Mouse (Mus musculus): ENCODE results near the gene Fxr1.
"Not testable (repeated sequence)": the region's sequence is repeated elsewhere in the genome, so short reads cannot be mapped to it uniquely, and the experiment has no call there.

Gene Fxr1

DNA sequence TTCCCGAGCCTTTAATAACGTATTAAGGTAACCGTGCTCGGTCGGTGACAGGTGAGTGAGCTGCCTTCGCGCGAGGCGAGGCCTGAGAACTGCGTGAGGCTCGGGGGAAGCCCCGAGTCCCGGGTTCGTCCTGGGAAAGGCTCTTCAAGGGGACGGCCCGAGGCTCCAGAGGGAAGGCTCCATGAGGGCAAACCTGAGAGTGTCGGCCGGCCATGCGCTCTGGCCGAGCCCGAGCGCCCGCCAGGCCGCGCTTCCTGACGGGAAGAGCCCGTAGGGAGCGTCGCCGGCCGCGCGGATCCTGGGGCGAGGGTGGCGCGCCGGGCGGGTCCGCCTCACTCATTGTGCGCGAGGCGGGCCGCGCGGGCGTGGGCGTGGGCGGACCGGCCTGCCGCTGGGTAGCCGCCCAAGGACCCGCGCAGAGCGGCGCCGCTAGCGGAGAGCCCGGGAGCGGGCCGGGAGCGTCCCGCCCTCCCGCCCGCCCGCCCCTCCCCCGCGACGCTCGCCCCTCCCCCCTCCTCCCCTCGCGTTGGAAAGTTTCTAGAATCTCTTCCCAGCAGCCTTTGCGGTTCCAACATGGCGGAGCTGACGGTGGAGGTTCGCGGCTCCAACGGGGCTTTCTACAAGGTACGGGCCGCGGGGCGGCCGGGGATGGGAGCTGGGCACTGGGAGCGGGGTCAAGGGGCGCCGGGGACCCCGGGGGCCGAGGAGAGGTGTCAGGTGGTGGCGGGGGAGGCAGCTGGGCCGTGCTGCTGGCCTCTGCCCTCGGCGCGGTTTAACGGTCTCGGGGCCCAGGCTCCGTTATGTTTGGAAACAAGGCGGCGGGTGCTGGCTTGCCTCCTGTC lies at the start of gene Fxr1:
Gene Fxr1, plus strand, starts transcription at position 404 of the 842 bp plus-strand sequence.
- peak; percentile 79 for DNase-seq

DNA sequence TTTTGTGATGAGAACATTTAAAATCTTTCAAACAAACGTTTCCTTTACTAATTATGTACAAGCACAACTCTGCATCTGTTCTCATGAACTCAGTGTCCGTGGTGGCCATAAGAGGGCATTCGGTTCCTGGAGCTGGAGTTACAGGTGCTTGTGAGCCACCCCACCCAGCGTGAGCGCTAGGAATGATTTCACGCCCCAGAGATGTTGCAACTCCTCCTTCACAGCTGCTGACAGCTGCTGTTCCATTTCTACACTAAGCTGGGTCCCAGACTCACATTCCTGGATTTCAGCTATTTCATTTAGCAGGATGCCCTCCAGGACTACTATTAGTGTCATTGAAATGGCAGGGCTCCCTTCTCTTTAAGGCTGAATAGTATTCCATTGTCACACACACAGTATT lies 40.3 kb upstream of the Fxr1 start:
- DNase-seq: no peak

DNA sequence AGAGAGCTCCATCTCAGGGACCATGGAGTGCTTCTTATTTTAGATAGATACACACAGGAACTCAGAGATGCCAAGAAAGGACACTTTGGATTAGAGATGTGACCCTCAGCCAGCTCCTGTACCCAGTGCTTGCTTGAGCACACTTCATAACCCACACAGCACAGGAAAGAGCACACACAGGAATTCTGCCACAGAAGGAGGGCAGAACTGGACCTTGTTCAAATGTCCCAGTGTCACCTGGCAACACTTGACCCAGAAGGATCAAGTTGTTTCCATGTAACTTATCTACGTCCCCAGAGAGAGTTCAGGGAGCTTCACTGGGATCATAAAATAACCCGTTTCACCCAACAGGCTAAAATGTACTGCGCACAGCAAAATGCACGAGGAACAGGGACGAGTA lies 37.0 kb upstream of the Fxr1 start:
- DNase-seq: no peak

DNA sequence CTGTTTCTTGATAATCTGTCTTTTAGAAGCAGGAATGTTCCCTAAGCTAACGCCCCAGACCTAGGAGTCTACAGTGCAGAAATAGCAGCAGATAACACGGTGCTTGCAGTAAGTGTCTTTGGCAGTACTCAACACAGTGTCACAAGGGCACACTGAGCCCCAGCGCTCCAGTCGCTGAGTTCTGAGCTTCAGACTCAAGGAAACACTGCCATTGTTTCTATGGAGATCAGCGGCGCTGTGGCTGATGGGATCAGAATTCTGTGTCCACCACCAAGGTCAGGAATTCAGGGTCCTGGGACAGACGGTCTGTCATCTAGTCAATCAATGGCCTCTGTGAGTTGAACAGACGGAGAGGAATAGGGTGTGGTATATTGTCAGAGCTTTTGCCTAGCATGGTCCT lies 30.4 kb upstream of the Fxr1 start:
- no peak for DNase-seq

DNA sequence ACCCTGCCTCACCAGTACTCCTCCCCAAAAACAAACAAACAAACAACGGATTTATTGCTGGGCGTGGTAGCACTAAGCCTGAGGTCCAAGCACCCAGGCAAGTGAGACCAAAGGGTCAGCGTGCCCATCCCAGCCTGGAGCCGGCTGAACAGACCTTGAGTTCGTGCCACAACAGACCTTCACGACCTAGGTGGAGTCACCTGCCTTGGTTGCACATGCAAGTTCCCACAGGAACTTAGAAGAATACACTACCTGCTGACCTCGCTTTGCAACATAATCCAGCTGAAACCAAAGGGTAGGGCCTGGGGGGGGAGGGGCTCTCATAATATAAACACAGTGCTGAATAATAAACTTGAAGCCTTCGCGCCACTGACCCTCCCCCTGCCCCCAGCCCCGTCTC lies 29.3 kb upstream of the Fxr1 start:
- no peak for DNase-seq

DNA sequence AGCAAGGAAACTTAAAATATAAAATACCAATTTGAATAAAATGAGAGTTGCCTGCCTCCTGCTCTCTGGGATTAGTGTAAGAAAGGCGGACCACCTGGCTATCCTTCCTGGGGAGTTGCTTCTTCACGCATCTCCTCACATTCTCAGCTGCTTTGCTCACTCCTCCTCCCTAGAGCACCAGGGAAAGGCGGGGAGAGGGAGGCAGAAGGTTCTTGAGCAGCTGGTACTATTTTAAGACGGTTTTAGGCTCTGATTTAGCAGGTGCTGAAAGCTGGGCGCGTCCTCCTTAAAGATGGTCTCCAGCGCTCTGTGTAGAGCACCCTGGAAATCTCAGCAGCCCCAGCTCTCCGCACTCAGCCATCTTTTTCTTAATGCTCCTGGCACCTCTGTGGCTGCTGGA lies 28.8 kb upstream of the Fxr1 start:
- DNase-seq: no peak

DNA sequence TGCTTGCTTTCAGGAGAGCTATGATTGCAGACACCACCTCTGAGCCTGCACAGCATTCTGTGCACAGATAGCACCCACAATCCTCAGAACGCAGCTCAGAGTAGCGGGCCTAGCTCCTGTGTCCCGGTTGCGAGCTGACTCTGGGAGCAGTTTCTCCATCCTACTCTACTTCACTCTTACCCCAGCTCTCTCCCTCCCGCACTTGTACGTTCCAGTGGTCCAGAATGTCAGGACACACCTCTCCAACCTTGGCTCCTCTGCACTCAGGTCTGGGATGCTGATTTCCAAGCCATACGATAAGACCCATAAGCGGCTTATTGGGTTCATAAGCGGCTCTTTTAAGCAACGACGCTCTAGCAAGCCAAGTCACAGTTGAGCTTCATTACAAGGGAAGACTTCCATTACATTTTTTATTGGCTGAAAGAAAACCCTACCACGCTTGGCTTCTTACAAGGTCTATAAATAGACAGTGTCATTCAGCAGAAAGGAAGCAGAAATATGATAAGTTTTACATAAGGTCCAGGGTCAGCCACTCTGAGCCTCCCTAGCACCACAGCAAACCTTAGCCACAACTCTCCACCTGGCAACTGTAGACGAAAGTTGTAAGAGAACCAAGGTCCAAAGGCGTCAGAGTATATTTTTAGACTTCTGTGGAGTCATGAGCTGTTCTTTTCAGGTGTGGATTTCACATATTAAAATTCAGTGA lies 26.2 kb upstream of the Fxr1 start:
- DNase-seq: no peak

DNA sequence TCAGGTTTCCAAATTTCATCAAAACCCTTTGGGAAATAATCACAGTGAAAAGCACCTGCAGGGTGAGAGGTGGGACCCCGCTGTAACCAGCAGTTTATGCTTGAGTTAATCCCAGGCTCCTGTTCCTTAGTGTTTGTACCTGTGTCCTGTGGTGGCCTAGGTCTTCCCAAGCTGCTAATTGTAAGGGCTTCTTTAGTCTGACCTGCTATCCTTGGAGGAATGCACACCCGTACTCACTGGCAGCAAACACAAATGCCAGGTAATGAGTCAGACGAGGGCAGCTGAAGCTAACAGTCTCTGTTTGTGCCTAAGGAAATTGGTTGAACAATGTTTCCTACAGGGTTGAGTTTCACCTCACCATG lies 25.6 kb upstream of the Fxr1 start:
- DNase-seq: no peak

DNA sequence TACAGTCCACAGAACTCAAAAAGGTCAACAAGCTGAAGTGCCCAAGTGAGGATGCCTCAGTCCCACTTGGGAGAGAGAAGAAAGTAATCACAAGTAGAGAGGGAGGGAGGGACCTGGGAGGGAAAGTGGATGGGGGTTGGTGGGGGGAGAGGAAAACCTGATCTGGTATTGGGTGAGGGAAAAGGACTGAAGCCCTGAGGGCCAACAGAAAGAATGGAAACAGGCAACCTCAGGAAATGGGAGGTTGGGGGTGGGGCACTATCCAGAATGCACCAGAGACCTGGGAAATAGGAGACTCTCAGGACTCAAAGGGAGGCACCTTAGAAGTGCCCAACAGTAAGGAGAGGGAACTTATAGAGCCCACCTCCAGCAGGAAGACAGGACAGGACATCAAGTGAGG lies 18.1 kb upstream of the Fxr1 start:
- not testable (repeated sequence) for DNase-seq

DNA sequence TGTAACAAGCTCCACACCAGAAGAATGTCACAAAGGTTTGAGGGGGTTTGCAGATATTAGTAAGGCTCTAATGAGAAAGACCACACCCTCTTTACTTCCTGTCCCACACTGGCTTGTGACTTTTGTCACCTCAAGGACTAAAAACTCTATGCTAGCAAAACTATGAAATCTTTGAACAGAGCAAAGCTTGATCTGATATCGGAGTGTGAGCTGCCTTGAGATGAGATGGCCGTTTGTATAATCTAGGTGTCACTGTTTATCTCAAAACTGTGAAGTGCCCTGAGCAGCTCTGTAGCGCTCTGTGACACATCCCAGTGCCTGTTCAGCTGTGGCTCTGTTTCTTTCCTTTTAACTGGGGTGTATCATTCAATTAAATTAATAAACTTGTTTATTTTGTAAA lies 15.9 kb upstream of the Fxr1 start:
- no peak for DNase-seq

DNA sequence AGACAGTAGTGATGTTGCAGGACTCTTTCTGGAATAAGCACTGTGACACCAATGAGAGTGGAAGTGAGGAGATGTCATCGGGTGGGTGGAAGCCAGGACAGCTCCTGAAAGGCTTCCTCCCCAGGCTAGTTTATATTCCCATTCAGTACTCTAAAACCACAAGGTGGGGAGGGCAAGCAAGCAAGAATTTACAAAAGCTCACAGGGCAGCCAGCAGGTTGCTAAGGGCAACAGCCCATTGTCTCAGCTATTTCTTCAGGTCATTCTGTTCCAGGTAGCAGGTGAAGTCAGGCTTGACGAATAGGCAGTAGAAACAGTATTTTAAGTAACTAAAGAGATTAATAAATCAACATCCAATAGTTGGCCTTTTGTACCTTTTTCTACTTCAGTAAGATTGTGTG lies 13.4 kb upstream of the Fxr1 start:
- DNase-seq: no peak

DNA sequence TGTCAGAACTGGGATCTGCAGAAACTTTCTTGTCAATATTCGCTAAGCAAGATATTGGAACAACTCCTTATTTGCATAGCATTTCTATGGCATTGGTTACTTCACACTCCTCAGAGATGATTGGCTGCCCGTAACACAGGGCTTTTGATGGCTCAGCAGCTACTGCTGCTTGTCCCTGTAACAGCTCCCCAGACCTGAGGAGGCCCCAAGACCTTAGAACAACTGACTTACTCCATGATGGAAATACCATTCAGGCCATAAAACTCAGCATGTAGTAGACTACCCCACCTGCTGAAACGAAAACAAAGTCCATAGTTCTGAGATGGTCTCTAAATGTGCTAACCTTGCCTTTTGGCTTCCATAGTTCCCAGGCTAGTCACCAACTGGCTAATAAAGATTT lies 12.9 kb upstream of the Fxr1 start:
- no peak for DNase-seq

DNA sequence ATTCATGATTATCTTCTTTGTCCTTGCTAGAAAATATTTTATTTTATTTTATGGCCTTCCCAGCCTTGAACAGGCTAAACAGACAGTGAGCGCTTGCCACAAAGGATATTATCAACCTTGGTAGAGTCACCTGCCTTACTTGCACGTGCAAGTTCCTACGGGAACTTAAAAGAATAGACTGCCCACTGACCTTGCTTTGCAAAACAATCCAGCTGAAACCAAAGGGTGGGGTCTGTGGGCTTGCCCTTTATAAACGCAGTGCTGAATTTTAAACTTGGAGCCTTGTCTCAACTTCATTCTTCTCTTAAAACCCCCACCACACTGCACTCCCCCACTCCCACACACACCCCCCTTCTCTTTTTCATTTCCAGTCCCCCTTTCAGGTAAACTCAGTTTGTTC lies 12.1 kb upstream of the Fxr1 start:
- DNase-seq: no peak

DNA sequence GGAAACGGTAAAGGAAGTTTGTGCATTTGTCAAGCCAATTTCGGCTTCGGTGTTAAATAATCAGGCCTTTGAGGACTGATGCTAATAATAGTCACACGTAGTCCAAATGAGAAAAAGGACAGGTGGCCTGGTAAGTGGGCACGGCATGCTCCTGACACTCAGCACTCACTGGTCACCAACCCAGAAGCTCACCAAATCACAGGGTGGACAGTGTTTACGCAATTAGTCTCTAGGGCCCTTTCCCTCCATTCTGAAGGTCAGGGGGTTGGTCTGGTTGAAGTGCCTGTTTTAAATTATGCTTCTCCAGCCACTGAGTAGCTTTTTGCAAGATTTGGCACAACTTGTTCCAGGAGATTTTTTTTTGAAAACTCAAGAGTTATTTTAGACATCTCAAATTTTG lies 11.6 kb upstream of the Fxr1 start:
- DNase-seq: no peak

DNA sequence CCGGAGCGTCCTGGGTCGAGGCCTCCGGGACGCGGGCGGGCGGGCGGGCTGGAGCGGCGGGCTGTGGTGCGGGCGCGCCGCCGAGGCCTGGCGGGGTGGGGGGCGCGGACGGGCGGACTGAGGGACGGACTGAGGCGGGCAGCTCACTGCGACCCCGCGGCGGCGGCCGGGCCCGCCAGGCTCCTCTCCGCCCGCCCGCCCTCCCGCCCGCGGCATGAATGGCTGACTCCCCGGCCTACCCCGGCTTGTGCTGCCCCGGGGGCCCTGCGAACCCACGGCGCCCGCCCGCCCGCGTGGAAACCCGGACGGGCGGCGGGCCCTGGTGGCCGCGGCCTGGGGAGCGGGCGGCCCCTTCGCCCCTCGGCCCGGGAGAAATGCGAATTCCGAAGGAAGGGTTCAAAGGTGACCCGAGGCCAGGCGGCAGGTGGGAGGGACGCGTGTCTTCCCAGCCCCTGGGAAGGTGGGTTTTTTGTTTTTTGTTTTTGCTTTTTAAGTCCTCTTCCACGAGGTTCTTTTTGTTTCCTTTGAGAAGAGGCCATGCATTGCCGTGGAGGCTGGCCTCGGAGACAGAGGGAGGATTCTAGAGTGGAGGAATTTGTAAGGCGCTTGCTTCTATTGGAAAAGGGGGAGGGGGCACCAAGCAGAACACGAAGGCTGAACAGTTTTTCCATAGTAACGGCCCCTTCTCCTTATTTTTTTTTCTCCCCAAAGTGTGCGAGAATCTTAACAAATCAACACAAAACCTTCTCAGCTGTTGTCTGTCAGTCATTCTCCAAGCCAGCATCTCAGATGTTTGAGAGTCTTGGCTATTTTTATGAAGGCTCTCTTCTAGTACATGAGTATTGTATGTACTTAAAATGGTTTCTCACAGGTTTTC lies 877 bp downstream of the Fxr1 start:
- peak; percentile 15 for DNase-seq

DNA sequence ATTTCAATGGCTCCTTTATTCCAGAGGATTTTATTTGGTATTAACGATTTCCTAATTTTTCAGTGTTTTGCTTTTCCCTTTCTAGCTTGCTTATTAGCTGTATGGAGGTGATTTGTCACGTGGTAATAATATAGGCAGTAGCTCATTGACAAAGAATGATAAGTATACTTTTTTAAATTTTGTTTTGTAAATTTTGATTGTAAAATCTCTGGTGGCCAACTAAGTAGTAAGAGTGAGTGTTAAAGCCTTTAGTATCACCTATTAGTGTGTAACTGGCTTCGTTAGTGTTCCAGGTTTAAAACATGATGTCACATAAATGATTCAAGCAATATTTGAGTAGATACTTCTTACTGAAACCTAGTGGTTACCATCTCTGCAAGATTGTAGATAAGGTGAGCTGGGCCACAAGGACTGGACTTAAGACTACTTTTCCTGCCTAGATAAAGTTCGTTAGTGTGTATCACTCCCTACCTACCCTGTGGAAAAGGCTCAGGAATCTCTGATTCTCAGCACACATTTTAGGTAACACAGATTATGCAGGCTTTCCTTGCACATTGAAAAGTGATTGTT lies 1.6 kb downstream of the Fxr1 start:
- no peak for DNase-seq

DNA sequence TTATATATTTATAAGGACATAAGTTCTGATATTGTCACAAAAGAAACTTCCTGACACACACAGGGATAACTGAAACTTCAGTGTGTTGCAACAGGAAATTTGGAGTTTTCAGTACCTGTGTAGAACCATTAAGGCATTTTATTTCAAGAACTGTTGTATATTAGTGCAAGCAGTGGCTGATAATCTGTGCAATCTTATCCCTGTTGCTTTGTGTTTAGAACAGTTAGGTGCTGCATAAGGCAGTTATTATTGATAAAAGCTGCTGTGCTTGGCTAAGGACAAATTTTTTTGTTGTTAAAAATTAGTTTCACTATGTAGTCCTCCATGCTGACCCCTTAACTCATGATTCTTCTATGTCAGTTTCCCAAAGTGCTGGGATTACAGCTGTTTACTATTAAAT lies 9.2 kb downstream of the Fxr1 start:
- no peak for DNase-seq

DNA sequence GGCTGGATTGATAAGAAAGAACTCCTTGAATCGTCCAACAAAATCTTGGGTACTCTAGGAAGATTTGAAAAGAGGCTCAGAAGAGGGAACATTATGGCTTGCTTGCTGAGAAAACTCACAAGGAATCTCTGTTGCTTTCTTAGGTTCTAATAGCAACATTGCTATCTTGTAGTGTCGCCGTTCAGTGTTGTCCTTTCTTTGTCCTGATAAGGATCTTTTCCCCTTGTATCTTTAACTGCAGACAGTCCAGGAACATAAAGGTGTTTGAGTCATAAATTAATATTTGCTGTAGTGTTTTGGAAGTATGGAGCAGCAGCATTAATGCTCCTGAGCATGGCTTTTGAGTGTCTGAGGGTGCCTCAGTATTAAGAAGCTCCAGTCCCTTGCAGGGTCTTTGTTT lies 10.9 kb downstream of the Fxr1 start:
- no peak for DNase-seq

DNA sequence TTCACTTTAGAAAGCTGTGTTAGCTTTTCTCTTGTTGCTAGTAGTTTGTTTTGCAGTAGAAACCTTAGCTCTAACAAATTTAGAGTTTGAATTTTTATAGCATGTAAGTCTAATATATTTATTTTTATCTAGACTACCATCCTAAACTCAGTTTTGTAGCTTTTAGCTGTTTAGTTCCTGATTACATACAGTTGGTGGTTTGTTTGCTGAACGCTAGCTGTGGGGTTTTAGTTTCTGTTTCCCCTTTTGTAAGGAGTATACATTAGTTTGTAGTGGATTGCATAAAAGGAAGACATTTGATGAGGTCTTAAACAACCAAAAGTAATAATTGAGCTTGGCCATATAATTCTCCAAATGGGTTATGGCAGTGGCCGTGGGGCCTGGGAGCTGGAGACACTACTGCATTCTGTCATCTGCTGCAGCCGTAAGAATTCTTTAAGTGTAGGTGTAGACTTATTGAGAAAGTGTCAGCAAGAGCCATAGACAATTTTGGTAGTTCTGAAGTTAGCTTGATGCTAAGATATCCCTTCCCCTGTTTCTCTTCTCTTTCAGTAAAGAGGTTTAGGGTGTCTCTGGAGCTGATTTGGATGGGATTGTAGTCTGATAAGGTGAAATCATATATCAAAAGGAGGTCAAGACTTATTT lies 14.1 kb downstream of the Fxr1 start:
- DNase-seq: no peak

DNA sequence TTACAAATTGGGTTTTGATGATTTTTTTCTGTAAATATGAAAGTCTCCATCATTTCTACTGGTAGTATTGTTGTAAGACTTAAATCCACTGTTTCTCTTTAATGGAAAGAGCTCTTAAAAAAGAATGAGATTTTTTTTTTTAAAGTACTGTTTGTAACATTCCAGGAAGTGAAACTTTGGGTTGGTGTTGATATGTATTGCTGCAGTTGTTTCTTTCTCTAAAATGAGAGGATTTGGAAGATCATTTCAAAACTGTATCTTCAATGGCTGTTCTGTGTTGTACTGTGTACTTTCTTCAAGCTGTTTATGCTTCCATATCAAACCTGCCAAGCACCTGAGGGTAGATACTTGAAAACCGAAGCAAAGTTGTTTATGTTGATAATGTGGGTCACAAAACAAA lies 15.1 kb downstream of the Fxr1 start:
- no peak for DNase-seq

DNA sequence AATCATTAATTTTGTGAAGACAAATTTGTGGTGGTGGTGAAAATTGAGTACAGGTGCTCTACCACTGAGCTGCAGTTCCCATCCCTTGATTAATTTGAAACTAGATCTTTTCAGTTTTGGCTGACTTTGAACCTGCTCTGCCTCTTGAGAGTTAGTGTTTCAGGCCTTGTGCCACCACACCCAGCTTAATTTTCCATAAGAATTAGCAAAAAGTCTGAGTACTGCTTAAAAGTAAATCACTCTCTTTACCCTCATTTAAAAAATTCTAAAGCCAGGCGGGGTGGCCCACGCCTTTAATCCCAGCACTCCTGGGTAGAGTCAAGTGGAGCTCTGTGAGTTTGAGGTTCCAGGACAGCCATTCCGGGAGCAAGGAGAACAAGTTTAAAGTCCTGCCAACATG lies 16.0 kb downstream of the Fxr1 start:
- DNase-seq: no peak

DNA sequence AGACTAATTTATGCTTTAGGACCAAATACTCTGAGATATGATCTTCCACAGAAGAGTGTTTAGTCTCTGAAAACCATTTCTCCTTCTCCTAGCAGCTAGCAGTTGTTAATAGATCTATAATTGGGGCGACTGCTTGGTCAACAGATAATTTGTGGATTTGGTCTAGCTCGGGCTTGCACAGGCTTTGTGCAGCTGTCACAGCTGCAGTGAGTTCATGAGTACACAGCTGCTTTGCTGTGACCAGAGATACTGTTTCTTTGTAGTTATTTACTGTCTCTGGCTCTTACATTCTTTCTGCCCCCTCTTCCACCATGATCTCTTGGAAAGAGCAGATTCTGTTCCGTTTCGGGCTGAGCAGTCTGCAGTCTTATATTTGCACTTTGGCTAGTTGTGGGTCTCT lies 22.2 kb downstream of the Fxr1 start:
- DNase-seq: no peak

DNA sequence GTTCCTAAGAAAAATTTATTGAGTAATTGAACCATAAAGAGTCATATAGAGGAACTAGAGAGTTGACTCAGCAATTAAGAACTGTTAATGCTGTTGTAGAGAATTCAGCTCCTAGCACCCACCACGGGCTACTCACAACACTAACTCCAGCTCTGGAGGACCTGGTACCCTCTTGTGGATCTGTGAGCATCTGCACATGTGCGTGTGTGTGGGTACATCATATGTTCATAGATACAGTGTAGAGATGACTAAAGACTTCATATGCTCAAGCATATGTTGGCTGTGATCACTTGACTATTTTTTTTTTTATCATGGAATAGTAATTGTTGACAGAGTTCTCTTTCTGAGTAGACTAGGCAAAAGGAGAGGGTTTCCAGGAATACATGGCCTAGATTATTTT lies 42.6 kb downstream of the Fxr1 start:
- DNase-seq: no peak

All from cerebellum, adult 8-10 months (tissue).